Mouse (Mus musculus) forebrain, embryonic 11.5 days (tissue): Measurements from ENCODE around the gene 3110009E18Rik. TPM values are rescaled to one million over a fixed set of nuclear protein-coding genes. Genes with fewer than 3 reads are reported as not detected.
A peak's percentile ranks its signal among the peaks of the same experiment; 100 is the strongest.

Experiments
- ATAC-seq: fragments of 200-750 bp; cut with Nextera tagmentation; replicated peaks from 2 replicates; pipeline ENCODE4 v1.8.0; 2017; ENCODE audit warnings: moderate TSS enrichment; ENCODE audit not compliant: low FRiP score
- DNase-seq: peaks from one replicate; pipeline ENCODE4 v3.0.0-alpha.2; 2017; ENCODE audit warnings: low spot score
- H3K27ac ChIP-seq: fragments of 300-500 bp; sonication (generic); 2 replicates; pipeline ENCODE4 v1.5.1; 2014; ENCODE audit warnings: low read depth, low read length
- H3K27me3 ChIP-seq: fragments of 300-500 bp; sonication (generic); 2 replicates; pipeline ENCODE4 v1.6.1; 2014; ENCODE audit warnings: mild to moderate bottlenecking, low read length, mixed read lengths; ENCODE audit not compliant: control insufficient read depth, insufficient read depth
- H3K36me3 ChIP-seq: fragments of 300-500 bp; sonication (generic); 2 replicates; pipeline ENCODE4 v1.6.1; 2014; ENCODE audit warnings: mild to moderate bottlenecking, low read length, moderate library complexity, mixed read lengths; ENCODE audit not compliant: control insufficient read depth, insufficient read depth
- H3K4me1 ChIP-seq: fragments of 300-500 bp; sonication (generic); replicated peaks from 2 replicates; pipeline ENCODE4 v1.6.1; 2014; ENCODE audit warnings: low read length, mixed read lengths; ENCODE audit not compliant: control insufficient read depth, insufficient read depth
- H3K4me2 ChIP-seq: fragments of 300-500 bp; sonication (generic); 2 replicates; pipeline ENCODE4 v1.6.1; 2014; ENCODE audit warnings: low read depth, mild to moderate bottlenecking, low read length, moderate library complexity, mixed read lengths; ENCODE audit not compliant: severe bottlenecking
- H3K4me3 ChIP-seq: fragments of 300-500 bp; sonication (generic); 2 replicates; pipeline ENCODE4 v1.5.1; 2014; ENCODE audit warnings: low read depth, low read length
- H3K9ac ChIP-seq: fragments of 300-500 bp; sonication (generic); 2 replicates; pipeline ENCODE4 v1.6.1; 2014; ENCODE audit warnings: low read length
- H3K9me3 ChIP-seq: fragments of 300-500 bp; sonication (generic); 2 replicates; pipeline ENCODE4 v1.6.1; 2016; ENCODE audit warnings: low read length, mixed read lengths; ENCODE audit not compliant: control insufficient read depth
- WGBS: fragments of 180-500 bp; shearing (Covaris S2); extraction: QIAGEN DNeasy Blood & Tissue Kit; methylation state at CpG from one replicate; pipeline ENCODE4 v1.1.7; 2014; 5-methylcytosine and 5-hydroxymethylcytosine counted together
- polyA plus RNA-seq: library from polyadenylated mRNA; unstranded; fragments of >200 nt; fragmentation: Nextera tagmentation; extraction: Ambion mirVana; gene quantifications from 2 replicates; pipeline ENCODE4 v1.2.1, GENCODE M21; 2014

The 3110009E18Rik gene
- polyA plus RNA-seq, 1 experiment from 2014 or later, result 23.1 TPM

GRCm38 (mm10) chr1:120168674-120169073 lies 47.7 kb downstream of the 3110009E18Rik start:
- Histone ChIP-seq H3K4me3 (no peak overlapping the region), H3K9ac (no peak overlapping the region), H3K4me2 (no peak overlapping the region), H3K36me3 (no peaks in the 10 kb centered on the region), H3K4me1 (no peaks in the 10 kb centered on the region), H3K9me3 (no peaks in the 10 kb centered on the region), H3K27me3 (no peaks in the 10 kb centered on the region), H3K27ac (no peak overlapping the region)
- WGBS, result 96% methylated on average over 7 of the region's 7 CpGs
- ATAC-seq (no peak), DNase-seq (no peak)

GRCm38 (mm10) chr1:120170307-120170706 lies 49.3 kb downstream of the 3110009E18Rik start:
- no peaks in the 10 kb centered on the region for H3K4me1 ChIP-seq
- H3K36me3 ChIP-seq, result no peaks in the 10 kb centered on the region
- H3K27me3 ChIP-seq, result no peaks in the 10 kb centered on the region
- H3K4me2 ChIP-seq, result no peak overlapping the region
- DNase-seq (no peak), ATAC-seq (no peak)
- H3K4me3 ChIP-seq, result no peak overlapping the region
- whole genome bisulfite sequencing, result 85% methylated on average over 7 of the region's 7 CpGs
- no peak overlapping the region for H3K9ac ChIP-seq
- no peaks in the 10 kb centered on the region for H3K9me3 ChIP-seq
- no peak overlapping the region for H3K27ac ChIP-seq

GRCm38 (mm10) chr1:120171819-120172521 lies 51.0 kb downstream of the 3110009E18Rik start:
- Histone ChIP-seq H3K9me3 (no peaks in the 10 kb centered on the region), H3K9ac (no peak overlapping the region), H3K4me1 (no peaks in the 10 kb centered on the region; the same call in 1 of the 2 replicates), H3K4me2 (no peak overlapping the region), H3K27me3 (no peaks in the 10 kb centered on the region), H3K27ac (no peak overlapping the region), H3K36me3 (no peaks in the 10 kb centered on the region), H3K4me3 (no peak overlapping the region)
- no peak for DNase-seq
- no peak for ATAC-seq
- 70% methylated on average over 5 of the region's 5 CpGs for whole genome bisulfite sequencing

GRCm38 (mm10) chr1:120174991-120175390 lies 54.0 kb downstream of the 3110009E18Rik start:
- Histone ChIP-seq H3K27me3 (no peaks in the 10 kb centered on the region), H3K9ac (no peak overlapping the region), H3K9me3 (no peaks in the 10 kb centered on the region), H3K4me2 (no peak overlapping the region), H3K4me3 (no peak overlapping the region), H3K4me1 (no peaks in the 10 kb centered on the region; the same call in 1 of the 2 replicates), H3K27ac (no peak overlapping the region), H3K36me3 (no peaks in the 10 kb centered on the region)
- 82% methylated on average over 4 of the region's 4 CpGs for WGBS
- ATAC-seq (no peak), DNase-seq (no peak)

GRCm38 (mm10) chr1:120176313-120176712 lies 55.3 kb downstream of the 3110009E18Rik start:
- no peak for DNase-seq
- Histone ChIP-seq H3K4me2 (no peak overlapping the region), H3K4me3 (no peak overlapping the region), H3K36me3 (no peaks in the 10 kb centered on the region), H3K27ac (no peak overlapping the region), H3K9me3 (no peaks in the 10 kb centered on the region), H3K27me3 (no peaks in the 10 kb centered on the region), H3K9ac (no peak overlapping the region), H3K4me1 (no peaks in the 10 kb centered on the region; the same call in 1 of the 2 replicates)
- WGBS, result 65% methylated on average over 14 of the region's 14 CpGs
- no peak for ATAC-seq

GRCm38 (mm10) chr1:120177141-120177540 lies 56.2 kb downstream of the 3110009E18Rik start:
- ATAC-seq (no peak), DNase-seq (no peak)
- Histone ChIP-seq H3K36me3 (no peaks in the 10 kb centered on the region), H3K4me1 (no peaks in the 10 kb centered on the region; the same call in 1 of the 2 replicates), H3K9me3 (no peaks in the 10 kb centered on the region), H3K4me2 (no peak overlapping the region), H3K4me3 (no peak overlapping the region), H3K27ac (no peak overlapping the region), H3K27me3 (no peaks in the 10 kb centered on the region), H3K9ac (no peak overlapping the region)
- WGBS, result 94% methylated on average over 8 of the region's 8 CpGs

GRCm38 (mm10) chr1:120186204-120186603 lies 65.2 kb downstream of the 3110009E18Rik start:
- Histone ChIP-seq H3K4me1 (no peaks in the 10 kb centered on the region), H3K9ac (no peak overlapping the region), H3K4me3 (no peak overlapping the region), H3K4me2 (no peak overlapping the region), H3K27me3 (no peaks in the 10 kb centered on the region), H3K9me3 (no peaks in the 10 kb centered on the region), H3K36me3 (no peaks in the 10 kb centered on the region), H3K27ac (no peak overlapping the region)
- WGBS, result 31% methylated on average over 6 of the region's 6 CpGs
- ATAC-seq (peak; percentile 67; the same call in 1 of the 2 replicates), DNase-seq (no peak)

- no peaks in the 10 kb centered on the region for H3K27me3 ChIP-seq
- H3K4me1 ChIP-seq, result no peaks in the 10 kb centered on the region
- DNase-seq (no peak), ATAC-seq (peak; percentile 60)
- no peak overlapping the region for H3K4me3 ChIP-seq
- H3K27ac ChIP-seq, result no peak overlapping the region
- H3K9me3 ChIP-seq, result no peaks in the 10 kb centered on the region
- 23% methylated on average over 9 of the region's 9 CpGs for WGBS
- no peaks in the 10 kb centered on the region for H3K36me3 ChIP-seq
- H3K9ac ChIP-seq, result no peak overlapping the region
- H3K4me2 ChIP-seq, result peak overlapping the region; percentile 13; the same call in 1 of the 2 replicates
Measured at GRCm38 (mm10) chr1:120186655-120187054, 65.7 kb downstream of the 3110009E18Rik start.

- peak; percentile 78 for ATAC-seq
- Histone ChIP-seq H3K9me3 (no peaks in the 10 kb centered on the region), H3K4me1 (no peaks in the 10 kb centered on the region), H3K27ac (no peak overlapping the region), H3K36me3 (no peaks in the 10 kb centered on the region), H3K27me3 (no peaks in the 10 kb centered on the region), H3K9ac (no peak overlapping the region), H3K4me2 (peak overlapping the region; percentile 13; the same call in 1 of the 2 replicates), H3K4me3 (no peak overlapping the region)
- 29% methylated on average over 7 of the region's 7 CpGs for WGBS
- DNase-seq, result no peak
Measured at GRCm38 (mm10) chr1:120187059-120187458, 66.1 kb downstream of the 3110009E18Rik start.
